Mouse (Mus musculus): ENCODE measurements around the gene Lrrc58.

DNA sequence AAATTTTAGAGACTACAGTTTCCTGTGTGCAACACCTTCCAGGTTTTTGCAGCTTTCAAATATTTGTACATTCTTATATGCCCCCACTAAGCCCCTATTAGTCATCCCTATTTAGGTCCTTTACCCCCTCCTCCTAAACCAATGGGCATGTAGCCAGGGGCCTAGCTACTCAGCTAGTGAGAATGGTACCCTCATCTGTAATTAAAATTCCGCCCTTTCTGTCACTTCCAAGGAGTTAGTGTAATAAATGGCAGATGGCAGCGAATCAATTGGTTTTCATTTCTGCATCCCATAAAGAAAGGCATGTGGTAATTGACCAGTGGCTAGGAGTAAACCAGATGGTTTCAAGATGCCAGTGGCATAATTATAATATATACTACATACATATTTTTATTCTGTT lies 24.5 kb downstream of the Lrrc58 start:
- TF ChIP-seq CTCF (IDR thresholded peaks at IDR 0.05; ENCODE audit: low read depth) (no peak), EP300 (optimal IDR thresholded peaks at IDR 0.05) (no peak)
